Mouse (Mus musculus): ENCODE measurements around the gene Daam1. TPM values are rescaled to one million over a fixed set of nuclear protein-coding genes. Genes with fewer than 3 reads are reported as not detected.

Daam1 gene
- polyA plus RNA-seq, 1 experiment from 2014 or later = 10.0 TPM

DNA sequence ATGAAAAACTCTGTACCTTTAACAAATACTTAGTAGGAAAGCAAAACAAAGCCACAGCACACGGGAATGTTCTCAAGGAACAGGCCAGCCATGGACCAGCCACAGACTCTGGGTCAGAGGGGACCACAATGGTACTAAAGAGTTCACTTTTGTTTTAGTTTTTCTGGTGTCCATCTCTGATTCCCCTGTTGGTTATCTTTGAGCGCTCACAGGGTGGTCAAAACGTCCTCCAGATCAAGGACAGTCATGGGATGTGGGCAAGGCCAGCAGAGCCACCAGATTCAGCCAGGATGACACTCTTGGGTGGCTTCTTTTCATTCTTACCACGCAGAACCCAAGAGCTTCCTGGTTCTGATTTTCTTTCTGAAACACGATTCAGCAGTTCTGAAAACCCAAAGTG lies 184.4 kb downstream of the Daam1 start:
- no peaks in the 10 kb centered on the region for H3K36me3 ChIP-seq
- no peak overlapping the region for H3K27ac ChIP-seq
- H3K9me3 ChIP-seq = no peaks in the 10 kb centered on the region
- no peaks in the 10 kb centered on the region for H3K27me3 ChIP-seq (replicated peaks)
- no peak overlapping the region for H3K4me2 ChIP-seq
- H3K4me3 ChIP-seq (replicated peaks) = no peak overlapping the region
- no peaks in the 10 kb centered on the region for H3K4me1 ChIP-seq
- no peak overlapping the region for H3K9ac ChIP-seq
- 70% methylated on average over 5 of the region's 5 CpGs for WGBS
- ATAC-seq (ENCODE audit: insufficient read depth, low FRiP score, low read depth) = no peak

DNA sequence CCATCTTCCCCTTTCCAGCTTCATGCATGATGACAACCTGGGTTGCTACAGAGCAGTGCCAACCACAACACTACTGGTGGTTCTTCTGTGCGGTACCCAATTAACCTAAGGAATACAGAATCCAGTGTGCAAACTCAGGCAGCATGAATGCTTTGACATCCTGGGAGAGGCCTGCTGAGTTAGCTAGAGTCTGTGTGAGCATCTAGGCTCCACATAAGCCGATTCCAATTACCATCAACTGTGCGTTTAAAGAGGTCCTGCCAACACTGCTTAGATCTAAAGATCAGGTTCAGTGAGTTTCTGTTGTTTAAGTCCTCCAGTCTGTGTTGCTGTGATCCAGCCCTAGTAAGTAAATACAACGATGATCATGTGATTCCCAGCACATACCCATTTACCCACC lies 189.4 kb downstream of the Daam1 start:
- H3K36me3 ChIP-seq = no peaks in the 10 kb centered on the region
- no peaks in the 10 kb centered on the region for H3K9me3 ChIP-seq
- no peaks in the 10 kb centered on the region for H3K27me3 ChIP-seq (replicated peaks)
- no peak for ATAC-seq (ENCODE audit: insufficient read depth, low FRiP score, low read depth)
- H3K4me3 ChIP-seq (replicated peaks) = no peak overlapping the region
- H3K27ac ChIP-seq = no peak overlapping the region
- no peak overlapping the region for H3K9ac ChIP-seq
- H3K4me2 ChIP-seq = no peak overlapping the region
- 85% methylated on average over 4 of the region's 4 CpGs for WGBS
- no peaks in the 10 kb centered on the region for H3K4me1 ChIP-seq

DNA sequence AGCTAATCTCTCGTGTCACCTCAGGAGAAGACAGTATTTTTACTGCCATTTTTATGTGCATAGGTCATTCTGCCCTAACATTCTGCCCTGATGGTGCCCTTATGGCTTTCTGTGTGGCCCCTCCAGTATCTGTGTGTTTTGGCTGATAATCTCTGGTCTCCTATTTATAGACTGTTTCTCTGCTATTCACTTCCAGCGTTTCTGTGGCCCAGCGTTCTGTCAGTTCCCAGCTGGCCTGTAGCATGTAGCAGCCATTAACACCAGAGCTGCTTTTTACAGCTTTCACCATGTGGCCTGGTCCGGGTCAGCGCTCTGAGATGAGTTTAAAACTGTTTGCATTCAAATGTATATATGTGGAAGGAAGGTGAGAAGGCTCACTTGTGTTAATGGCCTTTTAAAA lies 190.7 kb downstream of the Daam1 start:
- no peak overlapping the region for H3K4me2 ChIP-seq
- no peak overlapping the region for H3K27ac ChIP-seq
- no peak overlapping the region for H3K9ac ChIP-seq
- WGBS = 35% methylated on average over 5 of the region's 5 CpGs
- no peaks in the 10 kb centered on the region for H3K36me3 ChIP-seq
- H3K4me1 ChIP-seq = no peaks in the 10 kb centered on the region
- no peak for ATAC-seq (ENCODE audit: insufficient read depth, low FRiP score, low read depth)
- no peaks in the 10 kb centered on the region for H3K9me3 ChIP-seq
- H3K27me3 ChIP-seq (replicated peaks) = no peaks in the 10 kb centered on the region
- H3K4me3 ChIP-seq (replicated peaks) = no peak overlapping the region

DNA sequence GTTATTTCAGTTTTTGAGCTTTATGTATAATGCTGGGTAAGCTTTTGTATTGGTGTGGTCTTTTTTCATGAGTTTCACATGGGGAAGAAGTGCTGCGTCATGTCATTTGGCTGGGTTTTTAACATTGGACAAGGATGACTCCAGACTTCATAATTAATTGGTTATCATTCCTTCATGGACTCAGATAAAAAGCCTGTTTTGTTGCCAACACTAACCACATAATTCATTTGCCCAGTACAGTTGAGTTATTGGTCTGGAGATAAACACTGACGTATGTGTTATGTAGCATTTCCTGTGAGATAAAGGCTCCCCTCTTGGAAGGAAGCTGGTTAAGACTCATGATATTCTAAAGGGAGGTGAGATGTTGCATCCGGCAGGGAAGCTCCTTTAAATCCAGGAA lies 191.9 kb downstream of the Daam1 start:
- H3K4me1 ChIP-seq = no peaks in the 10 kb centered on the region
- no peak for ATAC-seq (ENCODE audit: insufficient read depth, low FRiP score, low read depth)
- no peak overlapping the region for H3K27ac ChIP-seq
- 76% methylated on average over 3 of the region's 3 CpGs for WGBS
- no peak overlapping the region for H3K9ac ChIP-seq
- no peak overlapping the region for H3K4me2 ChIP-seq
- H3K36me3 ChIP-seq = no peaks in the 10 kb centered on the region
- no peaks in the 10 kb centered on the region for H3K27me3 ChIP-seq (replicated peaks)
- no peaks in the 10 kb centered on the region for H3K9me3 ChIP-seq
- no peak overlapping the region for H3K4me3 ChIP-seq (replicated peaks)

DNA sequence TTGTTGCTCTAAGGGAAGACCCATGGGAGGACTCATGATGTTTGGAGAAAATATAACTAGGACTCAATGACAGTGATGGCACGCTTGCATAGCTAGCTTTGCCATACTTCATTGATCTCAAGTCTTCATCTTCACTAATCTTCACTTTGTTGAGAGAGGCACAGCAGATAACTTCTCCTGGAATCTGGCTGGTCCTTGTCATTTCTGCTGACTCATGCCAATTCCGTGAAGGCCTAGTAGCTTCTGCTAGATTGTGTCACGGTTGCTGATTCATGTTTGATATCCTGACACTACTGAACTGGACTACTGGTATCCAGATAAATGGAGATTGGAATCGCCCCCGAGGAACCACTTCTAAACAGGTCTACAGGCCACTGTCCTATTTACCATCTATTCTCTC lies 192.7 kb downstream of the Daam1 start:
- Histone ChIP-seq H3K9ac (no peak overlapping the region), H3K4me1 (no peaks in the 10 kb centered on the region), H3K9me3 (no peaks in the 10 kb centered on the region), H3K4me2 (no peak overlapping the region), H3K27me3 (replicated peaks) (no peaks in the 10 kb centered on the region), H3K27ac (no peak overlapping the region), H3K4me3 (replicated peaks) (no peak overlapping the region), H3K36me3 (no peaks in the 10 kb centered on the region)
- no peak for ATAC-seq (ENCODE audit: insufficient read depth, low FRiP score, low read depth)
- WGBS = 96% methylated on average over 5 of the region's 5 CpGs

DNA sequence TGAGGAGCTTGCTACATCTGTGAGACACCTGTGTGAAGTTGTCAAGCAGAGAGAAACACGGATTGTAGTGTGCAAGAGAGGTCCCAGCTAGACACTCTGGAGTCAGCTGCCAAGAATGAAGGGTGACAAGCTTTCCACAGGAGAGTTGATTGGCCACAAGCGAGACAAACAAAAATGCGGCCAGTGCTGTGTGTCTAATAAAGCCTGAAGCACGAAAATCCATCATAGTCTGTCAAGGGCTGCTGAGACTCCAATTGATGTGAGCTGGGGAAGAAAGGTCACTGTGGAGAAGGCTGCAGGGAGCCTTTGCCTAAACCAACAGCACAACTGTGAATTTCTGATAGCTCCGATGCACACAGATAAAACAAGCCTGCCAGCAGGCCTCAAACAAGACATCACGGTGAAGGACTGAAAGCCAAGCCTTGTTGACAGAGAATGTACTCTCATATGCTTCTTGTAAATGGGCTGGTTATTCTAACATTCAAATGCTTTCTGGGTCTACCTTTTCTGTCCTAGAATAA lies 194.5 kb downstream of the Daam1 start:
- ATAC-seq (ENCODE audit: insufficient read depth, low FRiP score, low read depth) = no peak
- no peaks in the 10 kb centered on the region for H3K9me3 ChIP-seq
- H3K27ac ChIP-seq = no peak overlapping the region
- no peaks in the 10 kb centered on the region for H3K27me3 ChIP-seq (replicated peaks)
- H3K4me2 ChIP-seq = no peak overlapping the region
- no peak overlapping the region for H3K9ac ChIP-seq
- H3K36me3 ChIP-seq = no peaks in the 10 kb centered on the region
- H3K4me1 ChIP-seq = no peaks in the 10 kb centered on the region
- no peak overlapping the region for H3K4me3 ChIP-seq (replicated peaks)
- WGBS = 44% methylated on average over 6 of the region's 6 CpGs

DNA sequence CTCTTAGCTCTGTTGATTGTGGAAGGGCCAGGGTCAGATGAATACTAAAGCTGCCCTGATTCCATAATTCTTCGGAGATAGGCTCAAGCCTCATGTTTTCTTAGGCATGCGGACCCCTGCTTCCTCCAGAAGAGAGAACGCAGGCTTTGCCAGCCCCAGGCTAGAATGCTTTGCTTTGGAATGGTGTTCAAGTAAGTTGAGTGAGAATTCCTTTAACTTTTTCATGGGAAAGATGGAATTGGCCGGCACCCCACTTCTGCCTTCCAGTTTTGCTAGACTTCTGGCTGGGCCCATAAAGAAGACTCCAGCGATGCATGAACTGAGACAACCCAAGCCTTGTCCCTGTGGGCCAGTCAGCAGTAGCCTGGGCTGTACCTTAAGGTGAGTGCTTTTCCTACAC lies 200.3 kb downstream of the Daam1 start:
- Histone ChIP-seq H3K36me3 (no peaks in the 10 kb centered on the region), H3K9me3 (no peaks in the 10 kb centered on the region), H3K9ac (no peak overlapping the region), H3K4me3 (replicated peaks) (no peak overlapping the region), H3K27me3 (replicated peaks) (no peaks in the 10 kb centered on the region), H3K4me1 (no peaks in the 10 kb centered on the region), H3K27ac (no peak overlapping the region), H3K4me2 (no peak overlapping the region)
- ATAC-seq (ENCODE audit: insufficient read depth, low FRiP score, low read depth) = no peak
- WGBS = 82% methylated on average over 5 of the region's 5 CpGs

DNA sequence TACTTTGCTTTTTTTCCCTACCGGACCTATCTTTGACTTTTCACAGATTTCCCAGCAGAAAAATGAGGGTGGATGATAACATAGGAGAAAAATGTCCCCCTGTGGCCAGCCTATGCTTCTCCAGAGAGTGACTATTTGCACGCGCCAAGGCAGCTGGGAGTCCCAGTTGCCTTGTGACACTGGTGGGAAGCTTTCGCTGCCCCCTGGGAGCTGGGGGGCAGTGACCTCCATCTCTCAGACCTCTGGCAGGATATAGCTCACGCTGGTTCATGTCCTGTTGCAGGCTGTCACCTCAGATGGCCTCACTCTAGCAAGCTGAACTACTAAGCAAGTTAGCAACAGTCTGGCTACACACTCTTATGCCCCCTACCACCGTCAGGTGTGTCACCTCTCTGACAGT lies 200.9 kb downstream of the Daam1 start:
- Histone ChIP-seq H3K4me3 (replicated peaks) (no peak overlapping the region), H3K27ac (no peak overlapping the region), H3K27me3 (replicated peaks) (no peaks in the 10 kb centered on the region), H3K4me2 (no peak overlapping the region), H3K4me1 (no peaks in the 10 kb centered on the region), H3K9me3 (no peaks in the 10 kb centered on the region), H3K9ac (no peak overlapping the region), H3K36me3 (no peaks in the 10 kb centered on the region)
- ATAC-seq (ENCODE audit: insufficient read depth, low FRiP score, low read depth) = no peak
- 80% methylated on average over 6 of the region's 6 CpGs for WGBS

DNA sequence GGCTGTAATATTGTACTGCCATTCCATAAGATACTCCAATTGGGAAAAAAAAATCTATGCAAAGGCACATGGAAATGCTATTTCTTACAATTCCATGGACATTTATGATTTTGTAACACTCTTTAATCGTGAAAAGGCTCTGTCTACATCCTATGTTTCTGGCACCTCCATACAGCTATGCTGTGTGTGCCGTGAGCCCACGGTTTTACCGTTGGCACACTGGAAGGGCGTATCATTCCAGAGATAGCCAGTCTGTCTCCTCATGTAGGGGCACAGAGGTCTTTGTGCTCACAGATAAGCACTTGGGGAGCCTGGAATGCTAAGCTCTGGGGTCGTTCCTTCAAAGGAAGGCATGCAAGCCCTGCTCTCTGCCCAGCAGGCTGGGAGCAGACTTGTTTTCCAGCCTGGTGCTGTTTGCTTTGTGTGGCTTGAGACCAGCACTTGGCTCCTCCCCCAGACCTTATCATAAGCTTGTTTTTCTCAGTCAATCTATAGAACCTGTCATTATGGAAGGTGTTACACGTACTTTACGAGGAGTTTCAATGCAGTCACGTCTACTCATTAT lies 205.3 kb downstream of the Daam1 start:
- peak; percentile 39; the same call in 1 of the 2 replicates for ATAC-seq (ENCODE audit: insufficient read depth, low FRiP score, low read depth)
- H3K4me1 ChIP-seq = no peaks in the 10 kb centered on the region
- H3K9ac ChIP-seq = no peak overlapping the region
- no peaks in the 10 kb centered on the region for H3K27me3 ChIP-seq (replicated peaks)
- H3K27ac ChIP-seq = no peak overlapping the region; the same call in 1 of the 2 replicates
- no peak overlapping the region for H3K4me3 ChIP-seq (replicated peaks)
- 52% methylated on average over 9 of the region's 9 CpGs for whole genome bisulfite sequencing
- no peaks in the 10 kb centered on the region for H3K36me3 ChIP-seq
- no peak overlapping the region for H3K4me2 ChIP-seq
- no peaks in the 10 kb centered on the region for H3K9me3 ChIP-seq

DNA sequence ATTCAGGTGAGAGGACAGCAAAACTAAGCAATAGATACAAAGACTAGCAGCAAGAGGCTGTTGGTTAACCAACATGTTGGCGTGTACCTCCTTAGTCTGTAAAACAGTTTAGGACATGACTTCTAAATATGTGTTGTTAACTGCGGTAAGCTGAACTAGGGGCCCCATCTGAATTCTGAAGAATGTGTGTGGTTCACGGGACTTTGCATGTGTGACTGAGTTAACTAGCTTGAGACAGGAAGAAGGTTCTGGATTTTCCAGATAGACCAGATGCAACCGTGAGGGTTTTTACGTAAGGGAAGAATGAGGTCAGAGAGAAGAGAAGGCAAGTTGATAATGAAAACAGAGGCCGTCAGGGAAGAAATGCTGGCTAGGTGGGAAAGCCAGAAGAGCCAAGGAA lies 206.2 kb downstream of the Daam1 start:
- no peak for ATAC-seq (ENCODE audit: insufficient read depth, low FRiP score, low read depth)
- Histone ChIP-seq H3K4me2 (no peak overlapping the region), H3K9me3 (no peaks in the 10 kb centered on the region), H3K4me3 (replicated peaks) (no peak overlapping the region), H3K9ac (no peak overlapping the region), H3K36me3 (no peaks in the 10 kb centered on the region), H3K27me3 (replicated peaks) (no peaks in the 10 kb centered on the region), H3K4me1 (no peaks in the 10 kb centered on the region), H3K27ac (no peak overlapping the region)
- WGBS = 75% methylated on average over 6 of the region's 6 CpGs

DNA sequence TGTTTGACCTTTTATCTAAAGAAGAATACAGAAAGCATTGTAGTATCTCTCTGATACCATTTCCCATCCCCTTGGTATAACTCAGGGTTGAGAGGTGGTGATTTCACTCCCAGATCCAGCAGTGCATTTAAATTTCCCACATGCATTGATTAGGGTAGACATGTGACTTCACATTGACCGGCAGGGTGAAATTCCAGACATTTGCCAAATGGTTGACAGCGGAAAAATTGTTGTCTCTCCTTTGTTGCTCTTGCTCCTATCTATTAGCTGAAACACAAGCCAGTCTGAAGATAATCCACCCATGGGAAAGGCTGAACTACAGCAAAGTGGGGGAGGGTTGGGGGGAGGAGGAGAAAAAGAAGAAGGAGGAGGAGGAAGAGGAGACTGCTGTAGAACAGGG lies 208.0 kb downstream of the Daam1 start:
- no peak overlapping the region for H3K4me2 ChIP-seq
- H3K4me3 ChIP-seq (replicated peaks) = no peak overlapping the region
- no peaks in the 10 kb centered on the region for H3K4me1 ChIP-seq
- H3K9me3 ChIP-seq = no peaks in the 10 kb centered on the region
- no peaks in the 10 kb centered on the region for H3K27me3 ChIP-seq (replicated peaks)
- no peaks in the 10 kb centered on the region for H3K36me3 ChIP-seq
- 58% methylated on average over 2 of the region's 2 CpGs for WGBS
- ATAC-seq (ENCODE audit: insufficient read depth, low FRiP score, low read depth) = no peak
- no peak overlapping the region for H3K9ac ChIP-seq
- no peak overlapping the region for H3K27ac ChIP-seq

DNA sequence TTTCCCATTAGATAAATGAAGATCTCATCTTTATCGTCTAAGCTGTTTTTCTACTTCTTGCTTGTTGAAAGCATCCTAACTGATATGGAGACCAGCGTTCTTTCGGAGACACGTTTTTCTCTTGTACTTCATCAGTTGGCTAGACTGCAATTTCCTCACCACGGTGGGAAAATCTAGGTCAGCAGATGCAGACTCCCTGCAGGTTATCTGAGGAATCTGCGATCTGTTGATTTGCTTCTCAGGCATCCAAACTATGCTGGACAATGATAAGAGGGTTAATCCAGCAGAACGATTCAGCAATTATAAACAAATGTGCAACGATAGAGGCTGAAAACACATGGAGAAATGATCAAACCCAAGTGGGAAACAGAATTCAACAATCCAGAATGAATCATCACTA lies 208.6 kb downstream of the Daam1 start:
- Histone ChIP-seq H3K27me3 (replicated peaks) (no peaks in the 10 kb centered on the region), H3K4me1 (no peaks in the 10 kb centered on the region), H3K4me2 (no peak overlapping the region), H3K4me3 (replicated peaks) (no peak overlapping the region), H3K36me3 (no peaks in the 10 kb centered on the region), H3K27ac (no peak overlapping the region), H3K9ac (no peak overlapping the region), H3K9me3 (no peaks in the 10 kb centered on the region)
- ATAC-seq (ENCODE audit: insufficient read depth, low FRiP score, low read depth) = no peak
- 52% methylated on average over 8 of the region's 8 CpGs for WGBS

DNA sequence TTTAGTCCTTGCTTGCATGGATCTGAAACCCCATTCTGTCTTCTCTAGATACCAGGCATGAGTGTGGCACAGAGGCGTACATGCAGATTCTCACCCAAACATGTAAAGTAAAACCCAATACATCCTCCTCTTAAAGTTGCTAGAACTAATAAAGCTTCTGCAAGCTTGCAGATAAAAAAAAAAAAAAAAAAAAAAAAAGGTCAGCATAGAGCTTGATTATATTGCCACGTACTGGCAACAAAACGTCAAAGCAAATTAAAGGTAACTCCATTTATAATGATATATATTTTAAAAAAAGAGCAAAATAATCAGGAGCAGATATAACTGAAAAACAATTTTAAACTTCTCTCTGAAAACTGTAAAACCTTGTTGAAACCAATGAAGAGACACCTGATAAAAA lies 210.4 kb downstream of the Daam1 start:
- Histone ChIP-seq H3K36me3 (no peaks in the 10 kb centered on the region), H3K27ac (no peak overlapping the region), H3K9ac (no peak overlapping the region), H3K4me2 (no peak overlapping the region), H3K9me3 (no peaks in the 10 kb centered on the region), H3K4me3 (replicated peaks) (no peak overlapping the region), H3K27me3 (replicated peaks) (no peaks in the 10 kb centered on the region), H3K4me1 (no peaks in the 10 kb centered on the region)
- ATAC-seq (ENCODE audit: insufficient read depth, low FRiP score, low read depth) = no peak
- WGBS = 93% methylated on average over 3 of the region's 3 CpGs

Measured in stomach, embryonic 15.5 days (tissue).